Mouse (Mus musculus): ENCODE results near the gene Slc17a2.
"Not testable (repeated sequence)": the region's sequence is repeated elsewhere in the genome, so short reads cannot be mapped to it uniquely, and the experiment has no call there.

Gene Slc17a2

DNA sequence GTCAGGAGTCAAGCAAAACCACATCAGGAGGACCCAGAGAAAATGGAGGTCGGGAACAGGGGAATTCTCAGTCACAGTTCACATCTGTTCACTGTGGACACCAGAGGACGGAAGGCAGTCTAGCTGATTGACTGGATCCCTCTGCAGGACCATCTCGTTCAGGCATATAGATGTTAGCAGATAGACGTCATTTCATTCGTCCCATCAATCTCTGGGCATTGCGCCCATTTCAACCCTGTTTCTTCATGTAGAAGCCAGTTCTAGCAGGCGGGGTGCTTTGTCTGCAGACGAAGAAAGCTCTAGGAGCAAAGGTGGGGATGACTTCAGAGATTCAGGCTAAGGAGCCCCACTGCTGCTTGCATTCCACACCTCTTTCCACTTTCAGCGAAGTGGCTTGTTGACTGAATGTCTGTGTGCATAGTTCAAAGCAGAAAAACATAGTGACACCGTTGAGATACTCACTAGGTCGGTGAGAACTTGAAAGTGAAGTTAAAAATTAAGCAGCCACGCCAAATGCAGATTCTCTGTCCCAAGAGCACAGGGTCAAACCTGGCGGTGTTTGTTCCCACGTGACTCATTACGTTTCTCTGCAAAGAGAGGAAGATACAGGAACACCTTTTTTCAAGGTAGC is at the start of gene Slc17a2:
Slc17a2 (plus strand) TSS at position 572 of the 631 bp plus-strand sequence.
- DNase-seq (ENCODE audit: low spot score) = no peak

DNA sequence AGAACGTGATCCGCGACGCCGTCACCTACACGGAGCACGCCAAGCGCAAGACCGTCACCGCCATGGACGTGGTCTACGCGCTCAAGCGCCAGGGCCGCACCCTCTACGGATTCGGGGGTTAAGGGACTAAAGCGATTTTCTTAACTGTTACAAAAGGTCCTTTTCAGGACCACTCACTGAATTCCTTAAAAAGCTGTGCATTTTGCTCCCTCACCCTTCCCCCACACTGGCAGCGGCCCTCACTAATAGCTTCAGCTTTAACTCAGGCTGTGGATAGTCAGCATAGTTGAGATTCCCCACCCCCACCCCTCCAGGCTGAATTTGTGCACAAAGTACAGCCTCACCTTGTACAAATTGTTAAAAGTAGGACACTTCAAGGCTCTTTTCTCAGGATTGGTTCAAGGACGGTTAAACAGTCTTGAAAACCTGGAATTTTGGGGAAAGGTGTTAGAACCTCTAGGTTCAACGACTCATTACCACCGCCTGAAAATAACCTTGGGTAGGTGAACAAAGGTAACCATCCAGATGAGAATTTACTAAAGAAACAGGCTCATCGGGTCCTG is 49.5 kb upstream of the Slc17a2 start:
- DNase-seq (ENCODE audit: low spot score) = peak; percentile 76

DNA sequence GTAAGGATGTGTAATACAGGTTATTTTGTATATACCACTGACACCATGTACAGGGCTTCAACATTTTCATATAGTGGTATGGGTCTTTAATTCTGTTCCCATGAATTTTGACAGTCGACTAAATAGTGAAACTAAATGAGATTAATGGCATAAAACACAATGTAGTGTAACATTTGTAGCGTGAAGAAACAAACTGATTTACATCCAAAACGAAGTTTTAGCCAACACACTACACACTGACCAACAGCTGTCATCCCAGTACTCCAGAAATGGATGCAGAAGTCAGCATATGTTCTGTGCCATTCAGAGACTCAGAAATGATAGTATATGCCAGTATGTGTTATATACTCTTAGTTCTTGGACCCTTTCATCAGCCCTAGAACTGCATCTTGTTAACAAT is 48.9 kb upstream of the Slc17a2 start:
- no peak for DNase-seq (ENCODE audit: low spot score)

DNA sequence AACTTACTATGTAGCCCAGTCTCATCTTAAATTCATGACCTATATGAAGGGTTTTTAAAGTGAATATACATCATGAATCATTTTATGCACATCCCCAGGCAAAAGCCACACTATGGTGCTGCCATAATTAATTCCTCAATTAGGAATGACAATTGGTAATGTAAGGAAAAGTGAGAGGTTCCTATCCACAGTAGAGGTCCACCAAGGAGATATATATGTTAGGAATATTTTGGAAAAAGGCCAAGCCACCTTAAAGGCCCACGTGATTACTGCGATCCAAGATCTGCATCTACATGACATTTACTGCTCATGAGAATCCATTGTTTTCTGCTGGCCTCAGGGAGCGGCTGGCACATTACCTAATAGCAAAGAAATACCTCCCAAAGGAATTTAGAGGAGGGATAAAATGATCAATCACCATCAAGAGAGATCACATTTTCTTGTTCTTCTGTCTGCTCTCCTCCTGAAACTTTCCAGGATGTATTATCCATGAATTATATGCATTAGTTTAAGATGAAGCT is 47.5 kb upstream of the Slc17a2 start:
- no peak for DNase-seq (ENCODE audit: low spot score)

DNA sequence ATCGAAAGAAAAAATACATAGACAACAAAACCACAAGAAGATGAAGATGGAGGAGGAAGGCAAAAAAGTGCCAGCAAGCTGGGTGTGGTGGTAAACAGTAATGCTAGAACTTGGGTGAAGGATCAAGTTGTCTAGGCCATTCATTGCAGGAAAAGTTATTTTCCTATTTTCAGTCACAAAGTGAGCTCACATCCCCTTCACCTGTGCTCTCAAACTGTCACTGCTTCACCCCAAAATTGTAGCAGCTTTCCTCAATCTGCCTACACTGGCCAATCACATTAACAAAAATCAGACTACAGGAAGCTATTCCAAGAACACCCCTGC is 46.9 kb upstream of the Slc17a2 start:
- DNase-seq (ENCODE audit: low spot score) = no peak

DNA sequence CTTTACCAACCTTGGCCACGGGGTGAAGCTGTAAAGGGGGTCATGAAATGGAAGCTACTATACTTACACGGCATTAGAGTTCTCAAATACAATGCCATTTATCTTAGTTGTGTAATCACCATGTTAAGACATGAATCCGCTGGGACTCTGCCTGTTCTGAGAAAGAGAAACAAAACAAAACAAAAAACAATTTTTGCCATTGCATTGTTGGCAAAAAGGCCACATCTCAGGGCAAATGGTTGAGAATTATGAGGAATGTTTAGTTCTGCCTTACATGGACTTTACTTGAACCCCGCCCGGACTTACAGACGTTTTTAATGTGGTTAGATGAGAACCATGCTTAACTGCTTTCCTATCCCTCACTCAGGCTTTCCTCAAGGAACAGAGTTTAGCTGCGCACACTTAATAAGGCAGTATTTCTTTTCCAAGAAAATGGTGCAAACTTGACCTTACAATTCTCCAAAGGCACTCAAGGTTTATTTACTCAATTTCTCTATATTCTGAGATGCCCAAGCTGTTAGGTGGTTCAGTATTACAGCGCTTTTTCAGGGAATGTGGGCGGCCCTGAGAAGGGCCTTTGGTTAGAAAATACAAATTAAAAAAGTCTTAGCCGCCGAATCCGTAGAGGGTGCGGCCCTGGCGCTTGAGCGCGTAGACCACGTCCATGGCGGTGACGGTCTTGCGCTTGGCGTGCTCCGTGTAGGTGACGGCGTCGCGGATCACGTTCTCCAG is 46.4 kb upstream of the Slc17a2 start:
- DNase-seq (ENCODE audit: low spot score) = peak; percentile 66

DNA sequence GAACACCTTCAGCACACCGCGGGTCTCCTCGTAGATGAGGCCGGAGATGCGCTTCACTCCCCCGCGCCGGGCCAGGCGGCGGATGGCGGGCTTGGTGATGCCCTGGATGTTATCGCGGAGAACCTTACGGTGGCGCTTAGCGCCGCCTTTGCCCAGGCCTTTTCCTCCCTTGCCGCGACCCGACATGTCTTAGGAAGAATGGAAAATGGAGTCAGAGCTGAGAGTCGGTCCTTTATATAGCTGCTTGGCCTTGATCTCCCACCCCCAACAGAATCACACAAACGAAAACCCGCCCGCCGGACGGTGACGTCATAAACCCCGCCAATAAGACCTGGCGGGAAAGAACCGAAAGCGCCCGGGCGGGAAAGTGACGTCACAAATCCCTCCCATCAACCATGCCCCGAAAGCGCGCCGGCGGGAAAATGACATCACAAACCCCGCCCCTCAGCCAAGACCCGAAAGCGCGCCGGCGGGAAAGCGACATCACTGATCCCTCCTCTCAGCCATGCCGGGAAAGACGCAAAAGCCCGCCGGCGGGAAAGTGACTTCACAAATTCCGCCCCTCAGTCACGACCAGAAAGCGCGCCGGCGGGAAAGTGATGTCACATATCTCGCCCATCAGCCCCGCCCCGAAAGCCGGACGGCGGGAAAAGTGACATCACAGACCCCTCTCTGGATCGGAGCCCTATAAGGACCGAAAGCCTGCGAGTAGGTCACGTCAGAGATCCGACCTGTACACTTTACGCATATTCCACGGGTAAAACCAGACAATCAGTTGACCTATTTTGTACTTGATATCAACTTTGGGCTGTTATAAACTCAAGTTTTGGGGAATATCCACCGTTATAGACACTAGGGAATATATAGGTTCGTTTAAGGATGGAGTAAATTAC is 45.6 kb upstream of the Slc17a2 start, which contains the start of gene Hist1h4a:
Hist1h4a (minus strand) TSS at position 259 of the 893 bp plus-strand sequence.
- peak; percentile 97 for DNase-seq (ENCODE audit: low spot score)

DNA sequence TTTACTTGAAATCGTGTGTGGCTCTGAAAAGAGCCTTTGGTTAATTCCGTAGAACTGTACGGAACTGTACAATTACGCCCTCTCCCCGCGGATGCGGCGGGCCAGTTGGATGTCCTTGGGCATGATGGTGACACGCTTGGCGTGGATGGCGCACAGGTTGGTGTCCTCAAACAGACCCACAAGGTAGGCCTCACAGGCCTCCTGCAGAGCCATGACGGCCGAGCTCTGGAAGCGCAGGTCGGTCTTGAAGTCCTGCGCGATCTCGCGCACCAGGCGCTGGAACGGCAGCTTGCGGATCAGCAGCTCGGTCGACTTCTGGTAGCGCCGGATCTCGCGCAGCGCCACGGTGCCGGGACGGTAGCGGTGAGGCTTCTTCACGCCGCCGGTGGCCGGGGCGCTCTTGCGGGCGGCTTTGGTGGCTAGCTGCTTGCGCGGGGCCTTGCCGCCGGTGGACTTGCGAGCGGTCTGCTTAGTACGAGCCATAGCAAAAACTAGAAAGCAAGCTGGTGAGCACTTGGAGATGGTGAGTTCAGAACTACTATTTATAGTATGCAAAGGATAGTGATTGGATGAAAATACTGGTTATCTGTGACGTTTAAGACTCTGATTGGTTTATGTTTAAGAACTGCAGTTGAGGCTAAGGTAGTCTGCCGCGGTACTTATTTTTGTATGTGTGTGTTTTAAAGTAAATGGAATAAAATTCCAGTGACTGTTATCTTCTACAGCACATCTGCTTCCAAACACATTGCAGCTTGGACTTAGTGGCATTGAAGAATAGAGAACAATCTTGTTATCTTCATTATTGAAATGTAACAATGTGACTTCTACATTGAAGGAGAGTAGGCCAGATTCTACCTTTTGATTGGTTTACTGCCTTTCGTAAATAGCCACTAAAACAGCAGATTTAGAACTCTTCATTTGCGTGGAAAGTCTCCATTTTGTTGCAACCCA is 44.6 kb upstream of the Slc17a2 start, which contains the start of gene Hist1h3a:
Hist1h3a (minus strand) TSS at position 516 of the 951 bp plus-strand sequence.
- DNase-seq (ENCODE audit: low spot score) = peak; percentile 85

DNA sequence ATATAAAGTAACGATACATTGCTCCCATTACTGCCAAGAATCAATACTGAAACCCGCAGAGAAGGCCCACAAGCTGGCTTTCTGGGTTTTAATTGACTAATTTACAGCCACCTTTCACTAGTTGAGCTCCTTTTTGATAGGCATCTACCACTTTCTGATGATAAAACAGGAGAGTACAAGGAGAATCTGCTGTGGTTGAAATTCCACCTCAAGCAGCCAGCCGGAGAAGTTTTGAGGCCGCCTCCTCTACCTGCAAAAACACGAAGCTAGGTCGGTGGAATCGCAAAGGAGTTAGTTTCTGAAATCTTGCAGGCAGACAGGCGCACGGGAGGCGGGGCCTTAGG is 43.6 kb upstream of the Slc17a2 start:
- no peak for DNase-seq (ENCODE audit: low spot score)

DNA sequence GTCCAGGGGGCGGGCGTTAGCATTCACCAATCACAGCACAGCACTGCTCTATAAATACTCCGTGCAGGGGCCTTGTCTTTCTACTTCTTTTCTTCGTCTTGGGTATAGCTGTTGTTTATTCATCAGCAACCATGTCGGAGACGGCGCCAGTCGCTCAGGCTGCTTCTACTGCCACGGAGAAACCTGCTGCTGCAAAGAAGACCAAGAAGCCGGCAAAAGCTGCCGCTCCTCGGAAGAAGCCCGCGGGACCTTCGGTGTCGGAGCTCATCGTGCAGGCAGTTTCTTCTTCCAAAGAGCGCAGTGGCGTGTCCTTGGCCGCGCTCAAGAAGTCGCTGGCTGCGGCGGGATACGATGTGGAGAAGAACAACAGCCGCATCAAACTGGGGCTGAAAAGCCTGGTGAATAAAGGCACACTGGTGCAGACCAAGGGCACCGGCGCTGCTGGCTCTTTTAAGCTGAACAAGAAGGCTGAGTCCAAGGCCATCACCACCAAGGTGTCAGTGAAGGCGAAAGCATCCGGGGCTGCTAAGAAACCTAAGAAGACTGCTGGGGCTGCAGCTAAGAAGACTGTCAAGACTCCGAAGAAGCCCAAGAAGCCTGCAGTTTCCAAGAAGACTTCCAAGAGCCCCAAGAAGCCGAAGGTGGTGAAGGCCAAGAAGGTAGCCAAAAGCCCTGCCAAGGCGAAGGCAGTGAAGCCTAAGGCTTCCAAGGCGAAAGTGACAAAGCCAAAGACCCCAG is 43.0 kb upstream of the Slc17a2 start, which contains the start of gene Hist1h1a:
Hist1h1a (plus strand) TSS at position 81 of the 738 bp plus-strand sequence.
- peak; percentile 94 for DNase-seq (ENCODE audit: low spot score)

DNA sequence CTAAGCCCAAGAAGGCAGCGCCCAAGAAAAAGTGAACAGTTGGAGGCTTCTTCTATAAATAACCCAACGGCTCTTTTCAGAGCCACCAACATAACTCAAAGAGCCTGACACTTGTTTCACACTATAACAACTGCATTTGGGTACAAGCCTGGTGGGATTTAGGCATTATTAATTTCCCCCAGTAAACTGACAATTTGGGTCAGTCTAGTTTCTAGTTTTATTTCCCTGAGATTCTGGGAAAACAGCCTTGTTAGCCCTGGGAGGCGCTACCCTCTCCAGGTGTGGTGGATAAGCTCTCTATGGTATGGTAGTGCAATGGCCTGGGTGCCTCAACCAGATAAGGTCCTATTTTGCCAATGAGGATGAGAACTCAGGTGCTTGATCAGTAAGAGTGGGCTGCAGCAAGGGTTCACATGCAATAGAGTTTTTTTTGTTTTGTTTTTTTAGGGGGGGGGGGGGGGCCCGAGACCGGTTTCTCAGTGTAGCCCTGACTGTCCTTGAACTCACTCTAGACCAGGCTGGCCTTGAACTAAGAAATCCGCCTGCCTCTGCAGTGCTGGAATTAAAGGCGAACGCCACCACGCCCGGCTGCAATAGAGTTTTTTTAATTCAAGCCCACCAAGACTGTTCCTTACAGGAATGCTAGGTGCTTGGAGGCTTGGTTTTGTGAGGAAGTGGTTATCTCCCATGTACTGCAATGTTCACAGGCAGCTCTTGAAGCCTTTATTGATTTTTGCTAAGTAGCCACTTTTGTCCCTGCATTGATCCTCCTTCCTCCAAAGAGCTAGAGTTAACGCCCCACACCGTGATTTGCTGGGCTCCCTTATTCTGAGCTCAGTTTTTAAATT is 42.2 kb upstream of the Slc17a2 start:
- peak; percentile 55 for DNase-seq (ENCODE audit: low spot score)

DNA sequence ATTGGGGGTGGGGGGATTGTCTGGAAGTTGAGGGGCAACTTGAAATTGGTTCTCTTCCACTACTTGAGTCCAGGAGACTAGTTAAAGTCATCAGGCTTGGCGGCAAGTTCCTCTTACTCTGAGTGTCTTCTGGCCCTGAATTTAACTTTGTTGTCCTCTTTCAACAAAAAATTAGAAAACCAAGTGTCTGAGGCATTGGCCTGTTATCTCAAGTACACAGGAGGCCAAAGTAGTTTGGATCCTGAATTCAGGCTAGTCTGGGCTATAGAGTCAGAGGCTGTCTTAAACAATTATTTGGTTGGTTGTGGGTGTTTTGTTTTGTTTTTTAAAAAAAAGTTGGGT is 41.6 kb upstream of the Slc17a2 start:
- no peak for DNase-seq (ENCODE audit: low spot score)

DNA sequence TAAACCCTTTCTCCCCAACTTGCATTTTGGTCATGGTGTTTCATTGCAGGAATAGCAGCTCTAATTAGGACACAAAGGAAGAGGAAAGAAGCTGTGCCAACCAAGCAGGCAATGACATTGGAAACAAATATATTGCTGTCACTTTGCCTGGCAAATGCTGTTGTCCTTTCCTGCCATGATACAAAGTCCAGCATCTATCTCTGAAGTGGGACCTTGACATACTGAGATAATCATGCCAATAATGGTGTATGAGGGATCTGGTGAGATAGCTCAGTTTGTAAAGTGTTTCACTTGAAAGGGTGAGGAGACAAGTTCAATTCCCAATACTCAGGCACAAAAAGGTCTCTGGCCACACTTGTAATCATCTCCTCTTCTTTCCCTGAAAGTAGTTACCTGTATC is 40.0 kb upstream of the Slc17a2 start:
- DNase-seq (ENCODE audit: low spot score) = no peak

DNA sequence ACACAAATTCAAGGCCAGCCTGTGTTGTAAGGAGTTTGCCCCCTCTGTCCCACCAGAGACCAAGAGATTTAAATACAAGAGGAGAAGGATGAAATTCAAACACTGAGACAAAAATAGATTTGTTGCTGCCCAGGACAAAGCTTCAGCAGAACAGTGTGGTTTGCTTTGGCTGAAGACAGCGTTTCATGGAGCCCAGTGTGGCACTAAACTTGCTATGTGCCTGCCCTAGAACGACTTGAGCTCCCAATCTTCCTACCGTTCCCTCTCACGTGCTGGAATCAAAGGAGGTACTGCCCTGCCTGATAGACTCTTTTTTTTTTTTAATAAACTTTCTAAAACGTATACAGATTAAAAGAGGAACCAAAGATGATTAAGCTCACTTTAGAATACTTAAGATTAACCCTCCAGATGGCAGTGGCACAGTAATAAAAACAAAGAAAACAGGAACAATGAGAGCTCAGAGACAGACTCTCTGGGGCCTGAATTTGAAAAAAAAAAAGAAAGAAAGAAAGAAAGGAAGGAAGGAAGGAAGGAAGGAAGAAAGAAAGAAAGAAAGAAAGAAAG is 37.9 kb upstream of the Slc17a2 start:
- DNase-seq (ENCODE audit: low spot score) = no peak

DNA sequence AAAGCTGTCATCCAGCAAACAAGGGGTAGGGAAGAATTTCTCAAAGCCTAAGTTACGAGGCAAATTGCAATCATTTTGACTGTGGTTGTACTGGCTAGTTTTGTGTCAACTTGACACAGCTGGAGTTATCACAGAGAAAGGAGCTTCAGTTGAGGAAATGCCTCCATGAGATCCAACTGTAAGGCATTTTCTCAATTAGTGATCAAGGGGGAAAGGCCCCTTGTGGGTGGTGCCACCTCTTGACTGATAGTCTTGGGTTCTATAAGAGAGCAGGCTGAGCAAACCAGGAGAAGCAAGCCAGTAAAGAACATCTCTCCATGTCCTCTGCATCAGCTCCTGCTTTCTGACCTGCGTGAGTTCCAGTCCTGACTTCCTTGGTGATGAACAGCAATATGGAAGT is 37.2 kb upstream of the Slc17a2 start, which contains the start of gene Trim38:
Trim38 (plus strand) TSS at position 301 of the 400 bp plus-strand sequence.
- not testable (repeated sequence) for DNase-seq (ENCODE audit: low spot score)

DNA sequence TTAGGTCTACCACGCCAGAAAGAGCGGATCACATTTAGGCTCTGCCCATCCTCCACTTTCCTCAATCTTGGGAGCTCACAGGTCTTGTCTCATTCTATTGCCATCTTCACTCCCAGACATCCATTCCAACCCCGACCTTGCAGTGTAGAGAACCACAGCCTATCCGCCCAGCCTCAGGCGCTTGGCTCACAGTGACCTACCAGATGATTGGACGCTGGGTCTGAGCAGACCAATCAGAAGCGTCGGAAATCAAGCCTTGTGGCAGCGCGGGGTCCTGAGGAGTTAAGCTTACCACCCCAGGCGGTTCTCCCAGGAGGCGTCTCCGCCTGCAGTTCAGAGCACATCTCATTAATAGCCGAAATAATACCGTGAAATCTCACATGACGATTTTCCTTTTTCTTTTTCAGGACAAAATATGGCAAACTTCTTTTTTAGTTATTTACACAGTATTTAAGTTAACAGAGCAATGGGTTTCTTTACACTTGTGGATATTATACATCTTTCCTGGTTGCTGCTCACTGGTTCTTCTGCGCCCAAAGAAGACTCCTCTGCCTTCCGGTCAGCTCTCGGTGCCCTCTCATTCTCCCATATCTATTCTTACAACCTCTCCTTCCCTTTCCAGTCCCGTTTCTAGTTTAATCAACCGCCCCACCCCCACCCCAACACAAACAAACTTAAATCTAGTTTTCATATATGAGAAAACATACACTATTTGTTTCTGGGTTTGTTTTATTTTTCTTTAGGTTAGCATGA is 34.1 kb upstream of the Slc17a2 start:
- DNase-seq (ENCODE audit: low spot score) = peak; percentile 83

DNA sequence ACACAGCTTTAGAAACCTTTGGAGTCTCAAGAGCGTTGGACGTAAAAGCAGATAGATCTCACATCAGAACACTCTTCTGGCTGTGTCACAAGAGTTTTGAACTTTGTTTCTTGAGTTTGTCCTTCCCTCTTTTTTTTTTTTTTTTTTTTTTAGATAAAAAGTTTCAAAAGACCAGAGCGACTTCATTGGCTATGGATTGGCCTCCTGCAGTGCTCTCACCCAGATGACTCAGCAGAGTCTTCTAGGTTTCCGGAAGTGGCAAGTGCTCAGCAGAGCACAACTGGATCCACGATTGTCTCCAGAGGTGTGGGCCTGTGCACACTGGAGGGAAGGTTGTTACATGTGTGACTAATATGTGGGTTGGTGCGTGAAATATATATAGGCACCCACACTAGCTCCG is 28.5 kb upstream of the Slc17a2 start:
- DNase-seq (ENCODE audit: low spot score) = no peak

DNA sequence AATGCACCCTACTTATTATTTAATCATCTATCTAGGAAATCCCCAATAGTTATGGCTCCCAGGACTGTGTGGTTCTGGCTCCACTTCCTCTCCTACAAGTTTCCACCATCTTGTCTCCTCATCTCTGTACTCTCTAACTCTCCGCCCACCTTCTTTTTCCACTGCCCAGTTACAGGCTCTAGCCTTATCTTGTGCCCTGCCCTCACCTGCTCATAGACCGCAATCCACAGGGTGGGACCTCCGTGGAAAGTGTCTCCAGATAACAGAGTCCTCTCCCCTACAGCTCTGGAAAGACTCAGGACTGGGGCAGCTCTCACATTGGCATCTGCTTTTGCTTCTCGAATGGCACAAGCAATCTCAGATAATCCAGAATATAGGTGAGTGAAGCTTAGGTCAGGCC is 27.8 kb upstream of the Slc17a2 start:
- no peak for DNase-seq (ENCODE audit: low spot score)
